Mouse (Mus musculus) liver, adult 2 months (tissue): ENCODE measurements around the gene Lef1. TPM values are rescaled to one million over a fixed set of nuclear protein-coding genes. Genes with fewer than 3 reads are reported as not detected.

Experiments
- DNase-seq: peaks from one replicate; pipeline ENCODE4 v3.0.0-alpha.2; 2011; ENCODE audit warnings: low read depth, low spot score; ENCODE audit errors: extremely low read depth
- H3K27ac ChIP-seq: fragments of 200-500 bp; replicated peaks from 2 replicates; pipeline ENCODE4 v1.5.1; 2012; ENCODE audit warnings: low read depth, mild to moderate bottlenecking, control low read depth, inconsistent platforms, low read length; ENCODE audit not compliant: insufficient read depth
- H3K27me3 ChIP-seq: fragments of 200-500 bp; 2 replicates; pipeline ENCODE4 v1.6.1; 2012; ENCODE audit warnings: mild to moderate bottlenecking, moderate library complexity, low read length, inconsistent platforms; ENCODE audit not compliant: control insufficient read depth, insufficient read depth
- H3K36me3 ChIP-seq: fragments of 200-500 bp; 2 replicates; pipeline ENCODE4 v1.6.1; 2012; ENCODE audit warnings: low read length, inconsistent platforms; ENCODE audit not compliant: control insufficient read depth, insufficient read depth
- H3K4me1 ChIP-seq: fragments of 200-500 bp; 2 replicates; pipeline ENCODE4 v1.6.1; 2011; ENCODE audit warnings: low read length; ENCODE audit not compliant: control insufficient read depth, insufficient read depth
- H3K4me3 ChIP-seq: fragments of 200-500 bp; 2 replicates; pipeline ENCODE4 v1.5.1; 2011; ENCODE audit warnings: low read depth, mild to moderate bottlenecking, control low read depth, low read length, moderate library complexity; ENCODE audit not compliant: insufficient read depth
- H3K79me2 ChIP-seq: fragments of 200-500 bp; 2 replicates; pipeline ENCODE4 v1.6.1; 2012; ENCODE audit warnings: inconsistent platforms, mild to moderate bottlenecking, low read length, moderate library complexity; ENCODE audit not compliant: control insufficient read depth, insufficient read depth
- H3K9ac ChIP-seq: fragments of 200-500 bp; 2 replicates; pipeline ENCODE4 v1.6.1; 2012; ENCODE audit warnings: low read depth, mild to moderate bottlenecking, control low read depth, inconsistent platforms, low read length
- CTCF ChIP-seq: fragments of 200-500 bp; IDR thresholded peaks from 2 replicates; pipeline ENCODE4 v1.5.1; 2011; ENCODE audit warnings: low read depth, low read length, control low read depth
- POLR2A ChIP-seq: fragments of 200-500 bp; IDR thresholded peaks from 2 replicates; pipeline ENCODE4 v1.6.1; 2011; ENCODE audit warnings: low read length, control low read depth; ENCODE audit not compliant: insufficient read depth; ENCODE audit errors: extremely low read depth
- WGBS: fragments of 180-500 bp; shearing (Covaris S2); methylation state at CpG from one replicate; pipeline ENCODE4 v1.1.7; 2018; 5-methylcytosine and 5-hydroxymethylcytosine counted together
- polyA plus RNA-seq: library from polyadenylated mRNA; depleted of rRNA; stranded (reverse); fragments of >200 nt; gene quantifications from 2 replicates; pipeline ENCODE4 v1.2.3, GENCODE M21; 2012
- total RNA-seq: library from RNA; depleted of rRNA; stranded (reverse); fragments of >200 nt; gene quantifications from 2 replicates; pipeline ENCODE4 v1.2.3, GENCODE M21; 2014

Lef1 gene
- total and polyA plus RNA-seq, 2 experiments = 0.37 to 0.45 TPM

DNA sequence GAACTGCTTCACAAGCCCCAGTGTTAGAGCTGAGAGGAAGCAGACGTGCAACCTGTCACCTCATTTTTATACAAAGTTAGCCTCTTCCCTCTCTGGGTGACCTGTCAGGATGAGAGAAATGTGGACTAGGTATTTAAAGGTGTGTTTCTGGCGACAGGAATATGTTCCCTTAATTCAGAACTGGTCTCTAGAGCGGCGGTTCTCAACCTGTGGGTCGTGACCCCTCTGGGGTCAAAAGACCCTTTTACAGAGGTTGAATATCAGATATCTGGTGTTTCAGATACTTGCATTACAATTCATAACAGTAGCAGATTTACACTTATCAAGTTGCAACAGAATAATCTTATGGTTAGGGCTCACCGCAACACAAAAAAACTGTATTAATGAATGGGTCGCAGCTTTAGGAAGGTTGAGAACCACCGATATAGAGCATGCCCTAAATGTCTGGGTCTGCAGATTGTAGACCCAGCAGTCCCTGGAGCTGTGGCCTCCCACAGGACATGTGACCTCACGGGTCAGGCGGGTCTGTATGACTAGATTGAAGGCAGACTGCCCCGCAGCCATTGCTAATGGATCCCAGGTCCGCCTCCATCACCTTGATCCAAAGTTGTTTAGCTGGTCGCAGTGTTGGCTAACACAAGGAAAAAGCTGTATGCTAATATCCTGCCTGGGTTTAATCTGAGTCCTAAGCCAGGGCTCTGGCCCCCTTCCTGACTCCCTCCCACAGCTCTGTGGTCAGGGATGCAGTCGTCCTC, 108.5 kb downstream of the Lef1 start:
- no peak overlapping the region for H3K9ac ChIP-seq
- H3K4me1 ChIP-seq = no peaks in the 10 kb centered on the region
- DNase-seq = no peak
- 89% methylated on average over 14 of the region's 14 CpGs for WGBS
- no peaks in the 10 kb centered on the region for H3K36me3 ChIP-seq
- no peaks in the 10 kb centered on the region for H3K27me3 ChIP-seq
- no peak overlapping the region for H3K27ac ChIP-seq
- no peaks in the 10 kb centered on the region for H3K79me2 ChIP-seq
- no peak overlapping the region for H3K4me3 ChIP-seq
- TF ChIP-seq CTCF = no peak
- no peak for TF ChIP-seq POLR2A

- Histone ChIP-seq H3K27me3 (no peaks in the 10 kb centered on the region), H3K9ac (no peak overlapping the region), H3K79me2 (no peaks in the 10 kb centered on the region), H3K4me1 (no peaks in the 10 kb centered on the region), H3K36me3 (peaks cover 22% of the 10 kb centered on the region; the same call in 1 of the 2 replicates), H3K27ac (no peak overlapping the region), H3K4me3 (no peak overlapping the region)
- TF ChIP-seq POLR2A = no peak
- TF ChIP-seq CTCF = peak; percentile 79
- WGBS = 69% methylated on average over 6 of the region's 6 CpGs
- DNase-seq = no peak
These were observed 117.8 kb downstream of the Lef1 start for GRCm38 (mm10) chr3:131228083-131228482.

DNA sequence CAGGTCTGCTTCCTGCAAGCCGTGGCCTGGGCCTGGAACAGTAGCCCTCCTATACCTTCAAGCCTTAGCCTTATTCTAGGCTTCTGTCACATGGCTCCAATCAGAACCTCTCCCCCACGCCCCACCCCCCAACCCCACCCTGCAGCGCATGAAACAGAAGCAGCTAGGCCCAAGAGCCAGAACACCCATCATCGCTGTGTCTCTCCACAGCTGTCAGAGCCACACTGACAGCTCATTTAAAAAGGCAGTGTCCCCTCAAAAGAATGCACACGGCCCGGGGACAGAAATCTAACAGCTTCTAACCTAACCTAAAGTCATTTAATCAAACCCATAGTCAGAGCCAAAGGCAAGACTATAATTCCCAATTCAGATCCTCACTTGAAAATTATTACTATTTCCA, 126.8 kb downstream of the Lef1 start:
- H3K27ac ChIP-seq = no peak overlapping the region
- H3K4me1 ChIP-seq = no peaks in the 10 kb centered on the region
- H3K4me3 ChIP-seq = no peak overlapping the region
- H3K9ac ChIP-seq = no peak overlapping the region
- DNase-seq = no peak
- no peak for TF ChIP-seq CTCF
- TF ChIP-seq POLR2A = no peak
- no peaks in the 10 kb centered on the region for H3K79me2 ChIP-seq
- WGBS = 90% methylated on average over 6 of the region's 6 CpGs
- H3K36me3 ChIP-seq = peaks cover 45% of the 10 kb centered on the region
- no peaks in the 10 kb centered on the region for H3K27me3 ChIP-seq

GRCm38 (mm10) chr3:131237785-131238633, 127.7 kb downstream of the Lef1 start:
- Histone ChIP-seq H3K4me1 (no peaks in the 10 kb centered on the region), H3K27ac (no peak overlapping the region), H3K9ac (no peak overlapping the region), H3K4me3 (no peak overlapping the region), H3K27me3 (no peaks in the 10 kb centered on the region), H3K79me2 (no peaks in the 10 kb centered on the region), H3K36me3 (peaks cover 41% of the 10 kb centered on the region)
- DNase-seq = peak; percentile 47
- WGBS = 76% methylated on average over 19 of the region's 19 CpGs
- TF ChIP-seq CTCF (peak; percentile 84), POLR2A (no peak)

DNA sequence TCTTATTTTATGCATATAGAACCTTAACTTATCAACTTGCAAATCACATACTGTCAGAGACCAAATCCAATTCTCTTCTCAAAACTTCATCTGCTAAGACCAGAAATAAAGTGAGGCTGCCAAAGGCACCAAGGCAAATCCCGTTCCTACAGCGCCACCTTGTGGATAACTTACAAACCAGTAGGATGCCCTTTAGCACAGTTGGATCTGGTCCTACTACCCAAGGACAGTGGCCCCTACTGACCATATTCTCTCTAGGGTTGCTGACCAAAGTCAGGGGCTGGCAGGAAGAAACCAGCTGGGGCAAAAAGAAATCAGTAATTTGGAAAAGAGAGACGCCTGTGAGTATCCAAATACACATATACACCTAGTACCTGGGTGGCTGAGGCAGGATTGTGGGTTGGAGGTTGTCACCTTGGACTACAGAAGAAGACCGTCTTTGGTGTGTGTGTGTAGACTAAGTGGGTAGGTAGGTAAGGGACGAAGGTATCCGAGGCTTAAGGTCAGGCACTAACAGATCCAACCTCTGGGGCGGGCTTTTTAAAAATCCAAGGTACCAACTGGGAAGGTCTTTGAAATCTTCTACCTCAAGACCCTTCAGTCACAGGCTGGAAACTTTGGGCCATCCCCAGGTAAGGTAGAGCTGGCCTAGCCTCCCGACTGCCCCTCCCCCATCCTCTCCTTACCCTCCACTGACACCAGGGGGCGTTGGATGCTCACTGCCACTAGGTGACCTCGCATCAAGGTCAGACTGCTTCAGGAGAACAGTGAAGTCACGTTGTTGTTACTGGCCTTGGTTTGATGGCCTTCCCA, 135.7 kb downstream of the Lef1 start:
- TF ChIP-seq POLR2A (no peak), CTCF (peak; percentile 89)
- Histone ChIP-seq H3K9ac (no peak overlapping the region), H3K79me2 (peaks cover 6% of the 10 kb centered on the region; the same call in 1 of the 2 replicates), H3K4me1 (peaks cover 21% of the 10 kb centered on the region), H3K27me3 (no peaks in the 10 kb centered on the region), H3K27ac (peak overlapping the region; percentile 89), H3K36me3 (peaks cover 32% of the 10 kb centered on the region), H3K4me3 (no peak overlapping the region)
- 28% methylated on average over 11 of the region's 11 CpGs for WGBS
- peak; percentile 79 for DNase-seq
